Mouse (Mus musculus): ENCODE data around the gene Tatdn3. TPM values are rescaled to one million over a fixed set of nuclear protein-coding genes. Genes with fewer than 3 reads are reported as not detected.
"Not testable (repeated sequence)": the region's sequence is repeated elsewhere in the genome, so short reads cannot be mapped to it uniquely, and the experiment has no call there.

The Tatdn3 gene
- polyA plus RNA-seq, 1 experiment from 2014 or later, result 14.5 TPM

DNA sequence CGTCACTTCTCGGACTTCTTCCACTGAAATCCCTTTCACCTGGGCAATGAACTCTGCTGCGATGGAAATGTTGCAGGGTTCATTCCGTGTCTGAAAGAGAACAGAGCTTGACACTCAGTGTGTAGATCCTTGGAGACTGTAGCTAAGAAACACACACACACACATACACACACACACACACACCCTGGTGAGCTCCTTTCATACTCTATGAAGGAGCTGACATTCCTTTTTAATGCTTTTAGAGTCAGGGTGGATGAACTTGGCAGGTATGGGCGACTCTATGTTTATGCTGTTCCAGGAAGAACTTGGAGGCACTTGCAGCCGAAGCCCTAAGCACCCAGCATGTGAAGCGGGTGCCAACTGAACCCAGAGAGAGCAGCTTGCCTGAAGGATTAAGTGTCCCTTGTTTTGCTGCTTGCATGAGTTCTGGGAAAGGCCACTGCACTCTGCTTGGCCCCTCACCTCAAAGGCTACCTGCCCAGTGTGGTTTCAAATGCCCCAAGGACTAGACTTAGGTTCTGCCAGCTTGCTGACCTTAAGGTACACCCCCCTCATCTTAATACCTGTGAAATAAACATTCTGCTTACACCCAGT, 16.4 kb downstream of the Tatdn3 start:
- peak; percentile 63; the same call in 1 of the 2 replicates for ATAC-seq (ENCODE audit: low FRiP score, low read depth)
- H3K9ac ChIP-seq, result no peak overlapping the region
- H3K27ac ChIP-seq (replicated peaks), result no peak overlapping the region
- H3K36me3 ChIP-seq, result no peaks in the 10 kb centered on the region
- H3K4me1 ChIP-seq (replicated peaks), result no peaks in the 10 kb centered on the region
- WGBS, result 67% methylated on average over 7 of the region's 7 CpGs
- H3K4me2 ChIP-seq, result no peak overlapping the region
- H3K4me3 ChIP-seq, result no peak overlapping the region
- H3K9me3 ChIP-seq, result no peaks in the 10 kb centered on the region
- H3K27me3 ChIP-seq, result no peaks in the 10 kb centered on the region

DNA sequence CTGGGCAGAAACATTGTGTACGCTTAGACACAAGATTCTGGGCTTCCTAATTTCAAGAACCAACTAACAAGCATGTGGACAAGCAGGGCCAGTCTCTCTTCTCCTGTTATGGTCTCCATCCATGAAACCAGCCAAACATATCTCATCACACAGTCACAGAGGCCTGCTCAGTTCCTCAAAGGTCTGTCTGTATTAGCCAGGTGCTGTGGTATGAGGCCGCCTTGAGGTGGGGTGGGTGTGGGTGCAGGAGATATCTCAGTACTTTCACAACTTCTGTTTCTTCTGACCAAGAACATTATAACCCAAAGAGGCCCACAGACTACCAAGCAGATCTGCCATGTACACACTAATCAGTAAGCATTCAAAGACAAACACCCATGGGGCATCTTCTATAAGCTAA, 17.5 kb downstream of the Tatdn3 start:
- Histone ChIP-seq H3K4me1 (replicated peaks) (no peaks in the 10 kb centered on the region), H3K36me3 (no peaks in the 10 kb centered on the region), H3K9ac (no peak overlapping the region), H3K4me2 (no peak overlapping the region), H3K27me3 (no peaks in the 10 kb centered on the region), H3K27ac (replicated peaks) (no peak overlapping the region), H3K4me3 (no peak overlapping the region), H3K9me3 (no peaks in the 10 kb centered on the region)
- WGBS, result 97% methylated on average over 2 of the region's 2 CpGs
- no peak for ATAC-seq (ENCODE audit: low FRiP score, low read depth)

DNA sequence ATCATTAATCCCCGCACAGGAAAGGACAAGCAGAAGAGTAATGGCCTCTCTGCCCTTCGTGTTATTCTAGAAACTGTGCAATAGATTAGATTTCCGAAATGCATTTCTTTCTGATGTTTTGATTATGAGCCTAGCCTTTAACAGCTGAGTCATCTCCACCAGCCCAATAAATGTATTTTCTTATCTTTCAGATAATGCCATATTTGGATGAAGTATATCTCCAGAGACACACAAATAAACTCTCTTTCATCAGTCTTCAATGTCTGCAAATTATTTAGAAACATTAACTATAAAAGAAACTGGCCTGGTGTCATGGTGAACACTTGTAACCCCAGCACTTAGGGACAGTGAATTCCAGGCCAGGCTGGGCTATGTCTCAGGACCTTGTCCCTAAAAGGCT, 20.0 kb downstream of the Tatdn3 start:
- 83% methylated on average over 3 of the region's 3 CpGs for WGBS
- H3K9me3 ChIP-seq, result no peaks in the 10 kb centered on the region

DNA sequence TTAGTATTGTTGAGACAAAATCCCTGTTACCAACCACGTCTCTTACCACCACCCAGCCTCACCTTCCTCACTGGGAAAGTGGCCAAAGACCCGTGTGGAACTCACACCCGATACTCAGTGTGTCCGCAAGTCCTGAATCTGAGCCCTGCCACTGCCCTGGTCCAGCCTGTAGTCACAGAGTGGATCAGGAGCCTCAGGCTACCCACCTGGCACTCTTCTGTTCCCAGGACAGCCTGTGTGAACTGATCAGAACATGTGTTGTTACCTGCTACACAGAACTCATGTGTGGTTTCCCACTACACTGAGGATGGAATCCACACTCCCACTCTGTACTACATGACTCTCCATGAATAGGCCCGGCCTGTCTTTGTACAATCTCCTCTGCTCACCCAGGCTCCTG, 20.6 kb downstream of the Tatdn3 start:
- no peak overlapping the region for H3K4me3 ChIP-seq
- no peaks in the 10 kb centered on the region for H3K27me3 ChIP-seq
- H3K36me3 ChIP-seq, result no peaks in the 10 kb centered on the region
- H3K27ac ChIP-seq (replicated peaks), result no peak overlapping the region
- ATAC-seq (ENCODE audit: low FRiP score, low read depth), result no peak
- H3K4me1 ChIP-seq (replicated peaks), result no peaks in the 10 kb centered on the region
- H3K9ac ChIP-seq, result no peak overlapping the region
- WGBS, result 85% methylated on average over 5 of the region's 5 CpGs
- no peak overlapping the region for H3K4me2 ChIP-seq
- H3K9me3 ChIP-seq, result no peaks in the 10 kb centered on the region

More for the DNA sequence above, 20.0 kb downstream of the Tatdn3 start:
- no peaks in the 10 kb centered on the region for H3K27me3 ChIP-seq
- H3K9ac ChIP-seq, result no peak overlapping the region
- H3K36me3 ChIP-seq, result no peaks in the 10 kb centered on the region
- no peaks in the 10 kb centered on the region for H3K4me1 ChIP-seq (replicated peaks)
- H3K4me2 ChIP-seq, result no peak overlapping the region
- no peak overlapping the region for H3K27ac ChIP-seq (replicated peaks)
- ATAC-seq (ENCODE audit: low FRiP score, low read depth), result no peak
- no peak overlapping the region for H3K4me3 ChIP-seq

DNA sequence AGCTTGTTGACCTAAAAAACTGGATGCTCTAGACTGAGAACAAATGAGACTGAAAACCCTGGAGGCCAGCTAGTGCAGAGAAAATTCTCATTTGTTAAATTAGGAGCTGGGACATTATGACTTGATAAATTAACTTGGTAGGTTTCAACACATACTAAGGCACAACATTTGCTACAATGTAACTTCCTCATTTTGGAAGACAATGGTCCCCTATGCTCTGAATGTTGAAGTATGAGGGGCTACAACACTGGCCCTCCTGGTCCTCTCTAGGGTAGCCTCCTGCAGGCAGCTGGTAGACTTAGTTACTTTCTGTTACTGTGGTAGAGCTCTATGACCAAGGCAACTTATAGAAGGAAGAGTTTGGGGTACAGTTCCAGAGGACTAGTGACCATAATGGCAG, 21.4 kb downstream of the Tatdn3 start:
- no peak overlapping the region for H3K4me2 ChIP-seq
- no peak overlapping the region for H3K4me3 ChIP-seq
- H3K4me1 ChIP-seq (replicated peaks), result no peaks in the 10 kb centered on the region
- H3K36me3 ChIP-seq, result no peaks in the 10 kb centered on the region
- H3K27me3 ChIP-seq, result no peaks in the 10 kb centered on the region
- H3K9me3 ChIP-seq, result no peaks in the 10 kb centered on the region
- no peak for ATAC-seq (ENCODE audit: low FRiP score, low read depth)
- H3K27ac ChIP-seq (replicated peaks), result no peak overlapping the region
- H3K9ac ChIP-seq, result no peak overlapping the region

DNA sequence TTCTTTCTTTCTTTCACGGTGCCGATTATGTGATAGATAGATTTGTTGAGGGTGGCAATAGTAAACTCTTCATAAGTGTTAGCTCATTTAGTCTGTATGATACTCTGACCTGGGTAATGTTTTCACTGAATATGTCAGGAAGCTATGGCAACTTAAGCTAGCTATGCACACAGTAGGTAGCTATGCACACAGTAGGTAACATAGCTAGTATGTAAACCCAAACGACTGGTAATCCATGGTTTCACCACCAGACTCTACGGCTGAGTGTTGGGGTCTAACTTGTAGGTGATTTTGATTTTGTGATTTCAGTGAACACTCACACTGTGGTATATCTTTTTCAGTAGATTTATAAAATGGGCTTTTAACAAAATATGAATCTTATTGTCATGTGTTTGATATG, 24.7 kb downstream of the Tatdn3 start:
- 96% methylated on average over 4 of the region's 4 CpGs for WGBS
- H3K27me3 ChIP-seq, result no peaks in the 10 kb centered on the region
- H3K9me3 ChIP-seq, result no peaks in the 10 kb centered on the region
- H3K9ac ChIP-seq, result no peak overlapping the region
- no peak overlapping the region for H3K27ac ChIP-seq (replicated peaks)
- H3K4me3 ChIP-seq, result no peak overlapping the region
- H3K4me1 ChIP-seq (replicated peaks), result no peaks in the 10 kb centered on the region
- H3K36me3 ChIP-seq, result no peaks in the 10 kb centered on the region
- ATAC-seq (ENCODE audit: low FRiP score, low read depth), result no peak
- no peak overlapping the region for H3K4me2 ChIP-seq

GRCm38 (mm10) chr1:191036554-191037334, 26.0 kb downstream of the Tatdn3 start, which contains the start of gene Spata45:
Gene Spata45 (plus strand): TSS chr1:191036639.
- Histone ChIP-seq H3K4me2 (no peak within 1 kb of the TSS), H3K9ac (no peak within 1 kb of the TSS), H3K36me3 (no peaks in the 10 kb centered on the region), H3K27ac (replicated peaks) (no peak within 1 kb of the TSS), H3K27me3 (no peaks in the 10 kb centered on the region), H3K9me3 (no peaks in the 10 kb centered on the region), H3K4me1 (replicated peaks) (no peaks in the 10 kb centered on the region), H3K4me3 (no peak within 1 kb of the TSS)
- 82% methylated on average over 6 of the region's 6 CpGs for WGBS
- ATAC-seq (ENCODE audit: low FRiP score, low read depth), result no peak

DNA sequence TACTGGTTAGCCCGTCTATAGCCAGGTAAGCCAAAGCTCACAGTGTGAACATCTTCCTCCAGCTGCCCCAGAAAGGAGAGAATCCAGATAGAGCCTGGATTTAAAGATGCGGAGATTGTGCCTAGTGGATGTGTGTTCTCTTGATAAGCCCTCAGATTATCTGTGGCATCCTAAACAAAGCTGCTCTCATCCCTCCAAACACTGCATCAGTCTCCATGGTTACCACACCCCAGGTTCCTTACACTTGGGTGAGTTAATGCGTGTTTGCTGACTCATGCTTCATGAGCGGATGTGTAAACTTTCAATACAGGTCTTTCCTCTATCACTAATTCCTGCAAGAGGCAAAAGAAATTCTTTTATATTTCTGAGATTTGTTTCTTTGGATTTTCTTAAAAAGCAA, 27.1 kb downstream of the Tatdn3 start:
- Histone ChIP-seq H3K27me3 (no peaks in the 10 kb centered on the region), H3K4me2 (no peak overlapping the region), H3K9me3 (no peaks in the 10 kb centered on the region), H3K4me1 (replicated peaks) (no peaks in the 10 kb centered on the region), H3K4me3 (no peak overlapping the region), H3K27ac (replicated peaks) (no peak overlapping the region), H3K36me3 (no peaks in the 10 kb centered on the region), H3K9ac (no peak overlapping the region)
- ATAC-seq (ENCODE audit: low FRiP score, low read depth), result no peak
- 28% methylated on average over 4 of the region's 4 CpGs for WGBS

DNA sequence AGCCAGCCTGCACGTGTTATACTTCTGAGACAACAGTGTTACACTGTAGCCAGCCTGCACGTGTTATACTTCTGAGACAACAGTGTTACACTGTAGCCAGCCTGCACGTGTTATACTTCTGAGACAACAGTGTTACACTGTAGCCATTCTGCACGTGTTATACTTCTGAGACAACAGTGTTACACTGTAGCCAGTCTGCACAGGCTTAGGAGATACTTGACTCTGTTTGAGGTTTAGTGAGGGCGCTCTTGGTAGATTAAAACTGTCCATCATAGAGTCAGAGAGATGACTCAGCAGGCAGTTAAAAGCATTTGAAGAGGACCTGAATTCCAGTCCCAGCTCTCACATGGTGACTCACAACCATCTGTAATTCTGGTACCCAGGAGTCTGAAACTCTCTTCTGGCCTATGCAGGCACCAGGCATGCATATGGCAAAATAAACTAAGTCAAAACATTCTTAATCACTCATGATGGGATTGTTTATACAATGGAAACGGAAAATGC, 31.8 kb downstream of the Tatdn3 start:
- not testable (repeated sequence) for H3K36me3 ChIP-seq; H3K4me3 ChIP-seq; H3K4me2 ChIP-seq; H3K9ac ChIP-seq; H3K4me1 ChIP-seq (replicated peaks); H3K27ac ChIP-seq (replicated peaks); H3K9me3 ChIP-seq; H3K27me3 ChIP-seq; ATAC-seq (ENCODE audit: low FRiP score, low read depth)
- 82% methylated on average over 6 of the region's 6 CpGs for WGBS

- peaks cover 2% of the 10 kb centered on the region; the same call in 1 of the 2 replicates for H3K27me3 ChIP-seq
- H3K27ac ChIP-seq (replicated peaks), result no peak overlapping the region
- no peaks in the 10 kb centered on the region for H3K9me3 ChIP-seq
- 57% methylated on average over 10 of the region's 10 CpGs for WGBS
- H3K4me3 ChIP-seq, result no peak overlapping the region
- ATAC-seq (ENCODE audit: low FRiP score, low read depth), result no peak
- peaks cover 10% of the 10 kb centered on the region for H3K4me1 ChIP-seq (replicated peaks)
- H3K36me3 ChIP-seq, result no peaks in the 10 kb centered on the region
- H3K9ac ChIP-seq, result no peak overlapping the region
- no peak overlapping the region for H3K4me2 ChIP-seq
Observed at GRCm38 (mm10) chr1:191030182-191030581, 32.5 kb downstream of the Tatdn3 start.

GRCm38 (mm10) chr1:191026021-191026713, 36.6 kb downstream of the Tatdn3 start, which contains the start of gene Flvcr1:
Gene Flvcr1 (minus strand): TSS chr1:191026158.
- Histone ChIP-seq H3K27ac (replicated peaks) (peak within 1 kb of the TSS; percentile 93), H3K36me3 (peaks cover 8% of the 10 kb centered on the region; the same call in 1 of the 2 replicates)
- WGBS, result under 1% methylated on average over 50 of the region's 50 CpGs

More at GRCm38 (mm10) chr1:191026021-191026713, 36.6 kb downstream of the Tatdn3 start, which contains the start of gene Flvcr1:
- peak within 1 kb of the TSS; percentile 90 for H3K4me2 ChIP-seq
- peak within 1 kb of the TSS; percentile 82 for H3K9ac ChIP-seq
- no peaks in the 10 kb centered on the region for H3K9me3 ChIP-seq
- peak within 1 kb of the TSS; percentile 68 for H3K4me3 ChIP-seq
- H3K27me3 ChIP-seq, result peaks cover 2% of the 10 kb centered on the region; the same call in 1 of the 2 replicates
- H3K4me1 ChIP-seq (replicated peaks), result peaks cover 27% of the 10 kb centered on the region
- peak; percentile 99 for ATAC-seq (ENCODE audit: low FRiP score, low read depth)
